Mouse (Mus musculus): ENCODE measurements around the gene Uox.

DNA sequence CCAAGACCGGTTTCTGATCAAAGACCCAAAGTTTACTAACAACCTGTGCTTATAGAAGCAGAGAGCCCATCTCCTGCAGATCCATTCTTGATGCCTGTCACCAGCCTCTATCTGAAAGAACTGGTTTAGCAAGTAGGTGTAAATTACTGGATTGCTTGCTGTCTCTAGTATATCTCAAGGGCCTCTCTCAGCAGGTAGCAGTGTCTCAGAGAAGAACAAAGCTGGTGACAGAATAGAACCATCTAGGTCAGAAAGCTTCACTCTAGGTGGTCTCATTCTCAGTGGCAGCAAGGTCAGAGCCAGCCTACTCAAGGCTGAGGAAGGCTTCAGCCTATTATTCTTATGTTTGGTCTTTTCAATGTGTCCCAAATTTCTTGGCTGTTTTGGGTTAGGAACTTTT, 26.6 kb upstream of the Uox start:
- TF ChIP-seq CTCF (IDR thresholded peaks at IDR 0.05; ENCODE audit: low read depth, low read length): no peak
- TF ChIP-seq POLR2A (IDR thresholded peaks at IDR 0.05; ENCODE audit: borderline replicate concordance, low read depth, low read length): no peak
